Mouse (Mus musculus): ENCODE results near the gene 4930407I10Rik.
A peak's percentile ranks its signal among the peaks of the same experiment; 100 is the strongest.

Gene 4930407I10Rik

GRCm38 (mm10) chr15:82058719-82059201, at the start of gene 4930407I10Rik:
4930407I10Rik (plus strand) TSS chr15:82059151.
- no peak for DNase-seq

DNA sequence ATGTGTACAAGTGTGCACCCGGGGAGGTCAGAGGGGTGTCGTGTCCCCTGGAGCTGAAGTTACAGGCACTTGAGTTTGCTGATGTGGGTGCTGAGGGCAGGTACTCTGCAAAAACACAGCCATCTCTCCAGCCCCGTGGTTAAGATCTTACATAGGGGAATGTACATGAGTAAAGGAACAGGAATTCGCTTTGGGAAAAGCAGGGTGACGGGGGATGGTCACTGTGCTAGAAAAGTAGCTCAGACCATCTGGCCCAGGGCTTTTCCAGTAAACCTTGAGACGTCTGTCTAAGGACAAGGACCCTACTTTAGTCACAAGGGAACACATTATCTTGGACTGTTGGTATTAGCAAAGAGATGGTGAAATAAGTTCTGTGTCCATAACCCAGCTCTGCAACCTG, 47.0 kb upstream of the 4930407I10Rik start:
- no peak for DNase-seq

DNA sequence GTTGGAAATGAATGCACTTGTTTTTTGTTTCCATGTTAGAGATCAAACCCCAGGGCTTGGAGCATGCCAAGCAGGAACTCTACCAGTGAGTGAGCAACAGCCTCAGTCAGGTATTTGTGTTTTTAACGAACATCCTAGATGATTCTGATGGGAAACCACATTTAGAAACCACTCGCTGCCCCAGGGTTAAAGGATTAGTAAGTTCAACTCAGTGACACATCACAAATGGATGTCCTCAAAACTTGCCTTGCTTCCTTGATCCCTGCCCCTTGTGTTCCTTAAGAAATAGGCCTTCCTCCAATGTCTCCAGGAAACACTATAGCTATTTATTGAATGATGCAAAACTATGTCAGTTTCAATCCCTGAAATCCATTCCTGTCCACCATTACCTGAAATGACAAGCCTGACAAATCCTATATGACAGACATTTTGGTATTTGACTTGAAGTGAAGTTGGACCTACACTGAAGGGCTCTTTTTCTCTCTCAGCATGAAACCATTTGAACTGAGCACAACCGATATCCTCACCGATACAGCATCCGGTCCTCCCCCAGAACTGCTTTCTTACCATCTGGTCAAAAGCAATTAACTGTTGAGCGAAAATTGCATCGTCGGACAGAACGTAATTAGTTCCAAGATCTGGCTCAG, 44.1 kb upstream of the 4930407I10Rik start:
- DNase-seq, result no peak

DNA sequence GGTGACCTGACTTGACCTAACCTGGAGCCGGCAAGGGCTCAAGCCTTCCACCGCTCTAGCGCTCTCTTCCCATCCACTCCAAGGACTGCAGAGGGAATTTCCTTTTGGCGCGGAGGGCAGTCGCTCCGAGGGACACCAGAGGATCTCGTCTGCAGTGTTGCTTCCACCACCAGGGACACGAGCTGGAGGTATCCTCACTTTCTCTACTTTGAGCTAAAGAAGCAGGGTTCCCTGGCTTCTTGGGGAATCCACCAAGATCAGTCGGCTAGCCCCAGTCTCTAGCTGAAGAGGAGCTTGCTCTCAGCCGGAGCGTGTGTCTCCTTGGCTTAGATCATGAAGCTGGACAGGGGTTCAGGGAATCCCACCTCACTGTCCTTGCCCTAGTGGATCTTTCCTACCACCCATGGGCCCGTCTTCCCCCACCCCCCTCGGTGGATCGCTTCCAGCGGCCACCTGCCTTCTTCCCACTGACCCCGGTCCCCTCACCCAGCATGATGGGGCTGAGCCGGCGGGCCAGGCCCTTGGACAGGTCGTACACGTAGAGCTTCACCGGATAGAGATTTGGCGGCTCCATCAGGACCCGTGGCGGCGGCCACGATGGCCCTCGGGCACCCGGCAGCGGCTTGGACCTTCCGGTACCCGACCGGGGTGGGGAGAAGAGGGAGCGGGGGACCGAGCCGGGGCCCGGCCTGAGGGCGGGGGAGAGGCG, 43.4 kb upstream of the 4930407I10Rik start:
- peak; percentile 38 to 55 for DNase-seq

- peak; percentile 99 to 100 for DNase-seq
Measured at GRCm38 (mm10) chr15:82016101-82016808, 42.7 kb upstream of the 4930407I10Rik start.

DNA sequence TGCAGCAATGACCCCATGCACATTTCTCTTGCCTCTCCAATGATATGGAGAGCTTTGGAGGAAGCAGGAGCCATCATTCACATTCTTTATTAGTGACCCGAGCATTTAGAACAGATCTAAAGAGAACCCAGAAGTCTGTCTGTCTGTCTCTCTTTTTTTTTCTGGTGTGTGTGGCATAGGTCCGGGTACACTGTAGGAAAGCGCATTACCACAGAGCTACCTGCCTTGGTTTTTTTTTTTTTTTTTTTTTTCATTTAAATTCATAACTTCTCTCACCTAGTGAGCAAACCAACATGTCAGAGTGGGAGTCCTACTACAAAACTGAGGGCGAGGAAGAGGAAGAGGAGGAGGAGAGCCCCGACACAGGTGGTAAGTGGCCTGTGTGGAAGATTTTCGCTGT, 42.1 kb upstream of the 4930407I10Rik start:
- no peak for DNase-seq

GRCm38 (mm10) chr15:82017461-82017860, 41.5 kb upstream of the 4930407I10Rik start:
- DNase-seq, result no peak

- no peak for DNase-seq
Measured at GRCm38 (mm10) chr15:82019288-82019687, 39.7 kb upstream of the 4930407I10Rik start.

DNA sequence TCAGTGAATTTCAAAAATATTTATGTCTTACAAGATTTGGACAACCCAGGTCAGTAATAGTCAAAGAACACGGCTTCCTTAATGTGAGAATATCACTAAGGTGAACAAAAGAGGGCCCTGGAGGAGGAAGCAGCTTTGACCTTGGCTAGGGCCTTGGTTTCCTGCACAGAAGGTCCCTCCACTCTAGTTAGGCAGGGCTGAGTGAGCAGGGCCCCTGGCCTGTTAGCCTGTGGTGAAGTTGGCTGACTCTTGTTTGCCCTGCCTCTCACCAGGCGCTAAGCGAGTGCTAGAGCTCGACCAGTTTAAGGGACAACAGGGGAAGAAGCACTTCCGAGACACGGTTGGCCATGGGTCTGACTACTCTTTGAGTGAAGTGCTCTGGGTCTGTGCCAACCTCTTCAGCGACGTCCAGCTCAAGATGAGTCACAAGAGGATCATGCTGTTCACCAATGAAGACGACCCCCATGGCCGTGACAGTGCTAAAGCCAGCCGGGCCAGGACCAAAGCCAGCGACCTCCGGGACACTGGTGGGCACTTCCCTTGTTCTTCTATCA, 36.3 kb upstream of the 4930407I10Rik start:
- peak in 1 of 2 experiments; percentile 10 for DNase-seq

GRCm38 (mm10) chr15:82023965-82024635, 34.9 kb upstream of the 4930407I10Rik start:
- no peak for DNase-seq

GRCm38 (mm10) chr15:82027276-82027675, 31.7 kb upstream of the 4930407I10Rik start:
- DNase-seq, result no peak

GRCm38 (mm10) chr15:82027726-82028125, 31.2 kb upstream of the 4930407I10Rik start:
- DNase-seq, result no peak

DNA sequence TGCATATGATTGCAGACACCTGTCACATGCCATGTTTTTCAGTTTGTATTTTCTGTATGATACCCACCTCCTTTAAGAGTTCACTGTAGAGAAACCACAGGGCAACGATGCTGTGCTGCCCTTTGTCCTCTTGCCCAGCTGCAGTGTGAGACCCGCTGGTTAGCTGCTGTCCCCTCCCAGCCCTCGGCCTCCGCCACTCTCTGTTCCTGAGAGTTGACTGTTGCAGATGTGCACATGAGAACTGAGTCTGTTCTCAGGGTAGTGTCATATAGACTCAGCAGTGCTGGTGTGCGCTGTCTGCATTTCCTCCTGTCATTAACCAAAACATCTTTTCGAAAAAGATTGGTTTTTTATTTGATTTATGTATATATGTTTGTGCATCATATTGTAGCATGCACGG, 26.6 kb upstream of the 4930407I10Rik start:
- no peak for DNase-seq

- no peak for DNase-seq
Measured at GRCm38 (mm10) chr15:82033762-82034161, 25.2 kb upstream of the 4930407I10Rik start, which contains the start of gene Desi1. Desi1 (minus strand) TSS chr15:82033862.

DNA sequence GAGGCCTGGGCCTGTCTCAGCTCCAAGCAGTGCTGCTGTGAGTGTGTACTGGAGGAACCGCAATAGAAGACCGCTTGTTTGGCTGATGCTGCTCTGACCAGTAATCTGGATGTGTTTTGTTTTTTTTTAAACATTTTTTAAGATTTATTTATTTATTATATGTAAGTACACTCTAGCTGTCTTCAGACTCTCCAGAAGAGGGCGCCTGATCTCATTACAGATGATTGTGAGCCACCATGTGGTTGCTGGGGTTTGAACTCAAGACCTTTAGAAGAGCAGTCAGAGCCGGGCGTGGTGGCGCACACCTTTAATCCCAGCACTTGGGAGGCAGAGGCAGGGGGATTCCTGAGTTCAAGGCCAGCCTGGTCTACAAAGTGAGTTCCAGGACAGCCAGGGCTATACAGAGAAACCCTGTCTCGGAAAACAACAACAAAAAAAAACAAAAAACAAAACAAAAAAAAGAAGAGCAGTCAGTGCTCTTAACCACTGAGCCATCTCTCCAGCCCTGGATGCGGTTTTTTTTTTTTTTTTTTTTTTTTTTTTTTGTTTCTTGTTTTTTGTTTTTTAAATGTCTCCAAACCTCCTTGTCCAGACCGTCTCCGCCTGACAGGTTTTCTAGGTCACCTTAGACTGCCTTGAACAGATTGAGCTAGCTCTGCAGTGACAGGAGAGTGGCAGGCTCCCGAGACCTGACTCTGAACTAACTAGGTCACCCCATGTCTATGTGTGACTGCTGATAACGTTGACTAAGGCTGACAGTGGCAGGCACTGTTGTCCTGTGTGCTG, 22.9 kb upstream of the 4930407I10Rik start:
- peak; percentile 29 to 52 for DNase-seq

DNA sequence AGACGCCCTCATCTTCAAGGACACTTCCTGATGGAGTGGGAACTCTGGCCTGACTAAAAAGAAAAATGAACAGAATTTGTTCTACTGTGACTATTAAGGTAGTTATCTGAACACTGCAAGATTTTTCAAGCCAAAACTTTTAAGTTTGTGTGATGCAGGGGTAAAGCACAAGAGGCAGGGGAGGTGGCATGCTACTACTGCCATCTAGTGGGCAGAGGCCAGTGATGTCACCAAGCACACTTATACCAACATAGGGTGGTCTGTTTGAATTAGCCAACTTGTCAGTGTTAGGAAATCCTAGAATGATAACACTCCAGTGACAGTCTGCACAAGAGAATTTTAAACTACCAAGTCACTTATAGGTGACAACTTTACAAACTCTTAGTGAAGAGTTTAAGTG, 18.3 kb upstream of the 4930407I10Rik start:
- DNase-seq, result peak; percentile 41 to 68

GRCm38 (mm10) chr15:82044166-82044784, 14.7 kb upstream of the 4930407I10Rik start:
- DNase-seq, result peak in 1 of 2 experiments; percentile 23

- DNase-seq, result peak; percentile 16 to 56
Measured at GRCm38 (mm10) chr15:82046246-82046891, 12.6 kb upstream of the 4930407I10Rik start.

DNA sequence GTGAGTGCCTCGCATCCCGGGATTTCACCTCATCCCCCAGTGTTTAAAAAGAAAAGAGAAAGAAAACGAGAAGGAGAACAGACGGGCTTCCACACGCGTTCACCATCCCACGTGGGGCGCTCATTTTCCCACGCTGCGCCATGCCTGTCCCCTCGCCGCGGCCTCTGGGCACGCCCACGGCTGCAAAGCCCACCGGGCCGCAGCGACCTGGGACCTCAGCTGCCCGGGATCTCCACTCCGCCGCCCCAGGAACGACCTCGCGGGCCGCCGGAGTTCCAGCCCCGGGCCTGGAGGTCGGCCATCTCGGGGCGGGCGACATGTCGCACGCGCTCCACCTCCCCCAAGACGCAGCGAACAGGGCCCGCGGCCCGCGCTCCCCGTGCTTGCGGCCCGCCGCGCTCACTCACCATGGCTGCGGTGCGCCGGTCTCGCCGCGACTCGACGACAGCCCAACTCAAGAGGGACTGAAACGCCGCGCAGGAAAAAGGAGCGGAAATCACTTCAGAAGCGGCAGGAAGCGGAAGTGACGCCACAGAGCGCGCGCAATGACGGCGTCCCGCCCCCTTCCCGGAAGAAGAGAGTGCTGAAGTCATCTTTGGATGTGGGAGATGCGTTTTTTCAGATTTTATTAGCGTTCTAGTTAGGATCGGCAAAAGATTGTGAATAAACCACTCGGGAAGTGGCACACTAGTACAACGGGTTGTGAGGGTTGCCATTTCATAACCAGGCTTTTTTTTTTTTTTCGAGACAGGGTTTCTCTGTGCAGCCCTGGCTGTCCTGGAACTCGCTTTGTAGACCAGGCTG, 11.7 kb upstream of the 4930407I10Rik start, which contains the start of gene Snu13:
Gene Snu13 (minus strand): TSS at position 519 of the 804 bp plus-strand sequence.
- peak; percentile 93 to 97 for DNase-seq

DNA sequence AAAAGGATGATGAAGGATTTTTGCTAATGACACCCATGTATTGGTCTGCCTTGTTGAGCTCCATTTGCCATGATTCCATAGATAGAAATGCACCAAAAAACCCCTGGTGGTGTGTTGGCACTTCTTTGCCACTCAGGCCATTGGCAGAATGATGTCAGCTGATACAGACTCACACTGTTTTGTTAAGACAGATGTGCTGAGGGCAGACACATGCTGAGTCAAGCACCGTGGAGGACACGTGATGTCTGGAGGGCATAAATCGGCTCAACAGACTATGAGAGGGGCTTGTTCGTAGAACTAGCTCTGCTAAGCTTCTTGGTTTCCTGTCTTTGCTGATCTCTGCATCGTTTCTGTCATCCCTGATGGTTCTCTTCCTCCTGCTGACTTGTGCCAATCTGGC, 6.4 kb upstream of the 4930407I10Rik start:
- DNase-seq, result no peak

Measured in kidney, postnatal 36 days (tissue).